Mouse (Mus musculus) embryonic fibroblast, embryonic 13.5 days (primary cell): ENCODE data around the gene Bloc1s3. TPM values are rescaled to one million over a fixed set of nuclear protein-coding genes. Genes with fewer than 3 reads are reported as not detected.

ENCODE experiments used
- H3K27ac ChIP-seq: 2 replicates; pipeline ENCODE4 v1.5.1; 2012; ENCODE audit warnings: low read length, control low read depth, inconsistent platforms; ENCODE audit not compliant: insufficient read depth
- H3K4me1 ChIP-seq: 2 replicates; pipeline ENCODE4 v1.6.1; 2011; ENCODE audit warnings: low read length; ENCODE audit not compliant: control insufficient read depth, insufficient read depth
- H3K4me3 ChIP-seq: 2 replicates; pipeline ENCODE4 v1.5.1; 2011; ENCODE audit warnings: mild to moderate bottlenecking, control low read depth, low read length; ENCODE audit not compliant: insufficient read depth
- CTCF ChIP-seq: IDR thresholded peaks from 2 replicates; pipeline ENCODE4 v1.5.1; 2011; ENCODE audit warnings: mild to moderate bottlenecking, control low read depth, low read length, moderate library complexity, borderline replicate concordance; ENCODE audit not compliant: insufficient read depth
- POLR2A ChIP-seq: IDR thresholded peaks from 2 replicates; pipeline ENCODE4 v1.6.1; 2011; ENCODE audit warnings: low read depth, mild to moderate bottlenecking, control low read depth, low read length, moderate library complexity
- polyA plus RNA-seq: library from polyadenylated mRNA; stranded (reverse); fragments of >200 nt; gene quantifications from 2 replicates; pipeline ENCODE4 v1.2.4, GENCODE M21; 2011; ENCODE audit warnings: low read depth; ENCODE audit not compliant: missing spikeins, insufficient read length

Gene Bloc1s3
- 5.9 and 6.1 TPM in 2 replicates for polyA plus RNA-seq

- H3K4me1 ChIP-seq: no peaks in the 10 kb centered on the region
- TF ChIP-seq CTCF (no peak), POLR2A (peak; percentile 75)
- peak within 1 kb of the TSS; percentile 43 for H3K27ac ChIP-seq
- H3K4me3 ChIP-seq: peak within 1 kb of the TSS; percentile 68
Measured at GRCm38 (mm10) chr7:19508150-19508923, at the start of gene Bloc1s3, which contains the start of gene Trappc6a. TSS of gene Bloc1s3 (minus strand) at chr7:19508367. TSS of gene Trappc6a (plus strand) at chr7:19508395.

DNA sequence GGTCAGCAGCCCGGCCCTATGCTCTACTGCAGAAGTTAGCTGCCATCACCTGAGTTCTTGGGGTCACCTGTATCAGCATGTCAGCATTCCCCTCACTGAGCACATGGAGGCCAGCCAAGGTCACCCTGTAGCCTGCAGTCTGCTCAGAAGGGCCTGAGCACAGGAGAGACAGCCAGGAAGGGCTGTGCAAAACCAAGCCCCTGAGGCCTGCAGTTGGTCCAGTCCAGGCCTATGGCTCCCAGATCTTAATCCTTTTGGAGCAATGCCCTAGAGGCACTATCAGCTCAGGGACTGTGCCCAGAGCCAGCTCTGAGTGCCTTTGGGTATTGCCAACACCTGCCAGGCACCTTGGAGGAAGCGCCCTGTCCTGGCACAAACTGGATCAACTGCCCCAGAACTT is 48.9 kb upstream of the Bloc1s3 start:
- TF ChIP-seq POLR2A (no peak), CTCF (no peak)
- no peak overlapping the region for H3K4me3 ChIP-seq
- peaks cover 3% of the 10 kb centered on the region; the same call in 1 of the 2 replicates for H3K4me1 ChIP-seq
- H3K27ac ChIP-seq: no peak overlapping the region

GRCm38 (mm10) chr7:19554168-19554567 is 46.0 kb upstream of the Bloc1s3 start:
- Histone ChIP-seq H3K4me1 (no peaks in the 10 kb centered on the region), H3K4me3 (no peak overlapping the region), H3K27ac (no peak overlapping the region)
- no peak for TF ChIP-seq CTCF

GRCm38 (mm10) chr7:19552443-19552842 is 44.3 kb upstream of the Bloc1s3 start:
- no peak overlapping the region for H3K4me3 ChIP-seq
- no peaks in the 10 kb centered on the region for H3K4me1 ChIP-seq
- TF ChIP-seq CTCF (no peak), POLR2A (no peak)
- H3K27ac ChIP-seq: no peak overlapping the region

GRCm38 (mm10) chr7:19551634-19552033 is 43.5 kb upstream of the Bloc1s3 start:
- TF ChIP-seq CTCF (no peak), POLR2A (no peak)
- Histone ChIP-seq H3K4me1 (no peaks in the 10 kb centered on the region; the same call in 1 of the 2 replicates), H3K27ac (no peak overlapping the region), H3K4me3 (no peak overlapping the region)

- Histone ChIP-seq H3K4me3 (no peak overlapping the region), H3K27ac (no peak overlapping the region), H3K4me1 (peaks cover 6% of the 10 kb centered on the region)
- TF ChIP-seq CTCF: no peak
- no peak for TF ChIP-seq POLR2A
Measured at GRCm38 (mm10) chr7:19549394-19549793, 41.2 kb upstream of the Bloc1s3 start.

DNA sequence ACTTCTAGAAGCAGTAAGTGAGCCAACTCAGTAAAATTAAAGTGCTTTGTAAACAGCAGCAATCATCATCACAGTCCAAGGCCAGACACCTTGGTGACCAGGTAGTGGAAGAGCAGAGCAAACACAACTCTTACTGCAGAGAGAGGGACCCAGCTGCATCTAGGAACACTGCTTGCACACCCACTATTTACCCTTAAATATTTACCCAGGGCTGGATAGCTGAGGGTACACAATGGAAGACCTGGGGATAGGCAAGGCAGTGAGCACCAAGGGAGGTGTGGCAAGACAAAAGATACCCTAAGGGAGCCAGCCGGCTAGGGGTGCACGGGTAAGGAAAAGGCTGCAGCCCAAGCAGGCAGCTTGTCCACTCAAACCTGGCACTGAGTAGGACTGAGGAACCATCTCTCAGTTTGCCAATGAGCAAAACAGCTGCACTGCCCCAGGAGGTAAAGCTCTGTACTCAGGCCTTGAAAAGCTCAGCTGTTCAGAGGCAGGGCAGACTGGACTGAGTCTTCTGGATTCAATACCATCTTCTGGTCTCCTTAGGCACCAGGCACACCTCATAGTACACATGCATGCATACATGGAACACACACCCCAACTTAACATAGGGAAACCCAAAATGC is 39.3 kb upstream of the Bloc1s3 start:
- no peak for TF ChIP-seq CTCF
- no peak for TF ChIP-seq POLR2A
- Histone ChIP-seq H3K27ac (no peak overlapping the region), H3K4me3 (no peak overlapping the region), H3K4me1 (peaks cover 8% of the 10 kb centered on the region)

GRCm38 (mm10) chr7:19546007-19546406 is 37.8 kb upstream of the Bloc1s3 start:
- Histone ChIP-seq H3K4me3 (no peak overlapping the region), H3K27ac (no peak overlapping the region), H3K4me1 (peaks cover 8% of the 10 kb centered on the region)
- TF ChIP-seq CTCF: no peak
- no peak for TF ChIP-seq POLR2A

GRCm38 (mm10) chr7:19543584-19543983 is 35.4 kb upstream of the Bloc1s3 start:
- no peak overlapping the region for H3K4me3 ChIP-seq
- 0 out of 2 replicates have a peak, but pooled peaks have one; percentile 16 for TF ChIP-seq CTCF
- no peak for TF ChIP-seq POLR2A
- H3K4me1 ChIP-seq: peaks cover 8% of the 10 kb centered on the region
- H3K27ac ChIP-seq: no peak overlapping the region

GRCm38 (mm10) chr7:19542155-19542691 is 34.1 kb upstream of the Bloc1s3 start:
- Histone ChIP-seq H3K27ac (no peak overlapping the region), H3K4me1 (peaks cover 8% of the 10 kb centered on the region), H3K4me3 (no peak overlapping the region)
- no peak for TF ChIP-seq CTCF
- no peak for TF ChIP-seq POLR2A
